Mouse (Mus musculus) CD4-positive, CD25-positive, alpha-beta regulatory T cell (primary cell): ENCODE results near the gene 1700042G07Rik. TPM values are rescaled to one million over a fixed set of nuclear protein-coding genes. Genes with fewer than 3 reads are reported as not detected.

Source experiments
- polyA plus RNA-seq: library from polyadenylated mRNA; unstranded; fragments of 100-300 nt; shearing (Covaris generic); gene quantifications from one replicate; pipeline ENCODE4 v1.2.1, GENCODE M21; 2017

The 1700042G07Rik gene
- polyA plus RNA-seq: not detected

DNA sequence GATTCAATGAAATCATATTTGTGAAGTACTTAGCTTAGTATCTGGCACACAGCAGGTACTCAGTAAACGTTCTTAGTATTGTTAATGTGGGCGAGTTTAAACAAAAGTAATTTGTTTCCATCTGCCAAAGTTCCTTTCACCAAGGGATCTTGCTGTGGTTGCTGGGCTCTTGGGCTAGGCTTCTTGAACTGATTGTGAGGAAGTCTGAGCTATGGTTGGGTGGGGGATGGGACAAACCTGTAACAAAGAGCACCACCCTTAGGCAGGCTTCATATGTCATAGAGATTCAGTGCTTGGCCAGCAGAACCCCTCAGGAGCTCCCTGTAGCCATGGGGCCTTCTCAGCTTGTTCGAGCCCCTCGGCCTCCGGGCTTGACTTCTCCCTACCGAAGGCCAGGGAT is at the start of gene 1700042G07Rik, which contains the start of gene Gm49337:
TSS of gene 1700042G07Rik (plus strand) at position 301 of the 400 bp plus-strand sequence.
TSS of gene Gm49337 (plus strand) at position 313 of the 400 bp plus-strand sequence.

GRCm38 (mm10) chr4:116123602-116124519 is 49.3 kb upstream of the 1700042G07Rik start, which contains the start of the genes Rad54l and Pomgnt1:
Gene Rad54l, minus strand, starts transcription at chr4:116123690.
Gene Pomgnt1, plus strand, starts transcription at chr4:116123840.

GRCm38 (mm10) chr4:116151238-116151637 is 21.9 kb upstream of the 1700042G07Rik start, which contains the start of gene Lurap1:
Gene Lurap1, minus strand, starts transcription at chr4:116151338.

DNA sequence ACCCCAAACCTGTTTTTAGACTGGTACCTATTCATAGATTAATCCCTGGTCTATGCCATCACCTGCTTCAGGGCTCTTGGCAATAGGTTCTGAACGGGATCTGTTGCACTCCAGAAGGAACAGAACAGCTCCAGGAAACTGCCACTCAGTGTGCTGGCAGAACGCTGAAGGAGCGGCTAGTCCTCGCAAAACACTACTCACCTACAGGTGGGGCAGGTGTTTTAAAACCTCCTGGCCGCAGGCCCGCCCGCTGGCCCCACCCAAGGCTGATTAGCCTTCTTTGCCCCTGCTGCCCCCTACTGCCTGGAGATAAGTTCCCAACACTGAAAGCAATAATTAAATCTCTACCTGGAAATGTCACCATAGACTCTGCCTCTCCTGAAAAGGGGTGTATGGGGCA is 5.8 kb upstream of the 1700042G07Rik start, which contains the start of gene Tspan1:
TSS of gene Tspan1 (minus strand) at position 198 of the 400 bp plus-strand sequence.

GRCm38 (mm10) chr4:116221140-116221851 is 48.1 kb downstream of the 1700042G07Rik start, which contains the start of gene Pik3r3:
Gene Pik3r3, plus strand, starts transcription at chr4:116221618.

Other genes starting within 250 kb of the 1700042G07Rik start
- not detected for gene Dmbx1, start 233.4 kb upstream of the 1700042G07Rik start, polyA plus RNA-seq
- gene Faah, start 155.4 kb upstream of the 1700042G07Rik start, polyA plus RNA-seq: 130 TPM
- 34.9 TPM for gene Nsun4, start 119.5 kb upstream of the 1700042G07Rik start, polyA plus RNA-seq
- gene Uqcrh, start 98.3 kb upstream of the 1700042G07Rik start, polyA plus RNA-seq: 446 TPM
- 40.3 TPM for gene Lrrc41, start 98.1 kb upstream of the 1700042G07Rik start, polyA plus RNA-seq
- 2.9 TPM for gene Rad54l, start 49.7 kb upstream of the 1700042G07Rik start, polyA plus RNA-seq
- 53.9 TPM for gene Pomgnt1, start 49.5 kb upstream of the 1700042G07Rik start, polyA plus RNA-seq
- gene Lurap1, start 22.0 kb upstream of the 1700042G07Rik start, polyA plus RNA-seq: 0.17 TPM
- not detected for gene Tspan1, start 5.8 kb upstream of the 1700042G07Rik start, polyA plus RNA-seq
- gene Gm49337, start within 50 bp of the 1700042G07Rik start, polyA plus RNA-seq: not detected
- gene Pik3r3, start 48.2 kb downstream of the 1700042G07Rik start, polyA plus RNA-seq: 5.7 TPM